Mouse (Mus musculus) neural tube, embryonic 14.5 days (tissue): ENCODE data around the gene Opcml. TPM values are rescaled to one million over a fixed set of nuclear protein-coding genes. Genes with fewer than 3 reads are reported as not detected.

ENCODE experiments used
- ATAC-seq: fragments of 200-750 bp; cut with Nextera tagmentation; 2 replicates; pipeline ENCODE4 v1.8.0; 2017; ENCODE audit warnings: low read depth, mild to moderate bottlenecking, moderate TSS enrichment, moderate library complexity
- H3K27ac ChIP-seq: fragments of 300-500 bp; sonication (generic); 2 replicates; pipeline ENCODE4 v1.5.1; 2014; ENCODE audit warnings: low read depth, mild to moderate bottlenecking, control low read depth, low read length, moderate library complexity, mixed read lengths
- H3K27me3 ChIP-seq: fragments of 300-500 bp; sonication (generic); 2 replicates; pipeline ENCODE4 v1.6.1; 2014; ENCODE audit warnings: low read length; ENCODE audit not compliant: control insufficient read depth, insufficient read depth
- H3K36me3 ChIP-seq: fragments of 300-500 bp; sonication (generic); 2 replicates; pipeline ENCODE4 v1.6.1; 2014; ENCODE audit warnings: low read length, mixed read lengths; ENCODE audit not compliant: control insufficient read depth, insufficient read depth
- H3K4me1 ChIP-seq: fragments of 300-500 bp; sonication (generic); 2 replicates; pipeline ENCODE4 v1.6.1; 2014; ENCODE audit warnings: low read length; ENCODE audit not compliant: control insufficient read depth, insufficient read depth
- H3K4me2 ChIP-seq: fragments of 300-500 bp; sonication (generic); 2 replicates; pipeline ENCODE4 v1.6.1; 2014; ENCODE audit warnings: mild to moderate bottlenecking, low read depth, low read length, control low read depth
- H3K4me3 ChIP-seq: fragments of 300-500 bp; sonication (generic); 2 replicates; pipeline ENCODE4 v1.5.1; 2014; ENCODE audit warnings: low read depth, low read length, control low read depth, mixed read lengths
- H3K9ac ChIP-seq: fragments of 300-500 bp; sonication (generic); replicated peaks from 2 replicates; pipeline ENCODE4 v1.6.1; 2014; ENCODE audit warnings: low read depth, mild to moderate bottlenecking, control low read depth, low read length, mixed read lengths
- H3K9me3 ChIP-seq: fragments of 300-500 bp; sonication (generic); 2 replicates; pipeline ENCODE4 v1.6.1; 2016; ENCODE audit warnings: low read length; ENCODE audit not compliant: control insufficient read depth
- WGBS: fragments of 180-500 bp; shearing (Covaris S2); extraction: QIAGEN DNeasy Blood & Tissue Kit; methylation state at CpG from one replicate; pipeline ENCODE4 v1.1.7; 2014; 5-methylcytosine and 5-hydroxymethylcytosine counted together
- polyA plus RNA-seq: library from polyadenylated mRNA; unstranded; fragments of >200 nt; fragmentation: Nextera tagmentation; extraction: Ambion mirVana; gene quantifications from 2 replicates; pipeline ENCODE4 v1.2.1, GENCODE M21; 2014

Gene Opcml
- 33.8 and 49.3 TPM in 2 replicates for polyA plus RNA-seq

GRCm38 (mm10) chr9:27790725-27791638 lies at the start of gene Opcml:
TSS of gene Opcml (plus strand) at chr9:27790775.
- Histone ChIP-seq H3K4me2 (peak within 1 kb of the TSS; percentile 68), H3K27ac (peak within 1 kb of the TSS; percentile 65), H3K36me3 (no peaks in the 10 kb centered on the region), H3K9ac (peak within 1 kb of the TSS; percentile 58), H3K4me3 (peak within 1 kb of the TSS; percentile 35), H3K27me3 (0 out of 2 replicates have a peak, but pooled peaks cover 4% of the 10 kb centered on the region), H3K4me1 (no peaks in the 10 kb centered on the region), H3K9me3 (no peaks in the 10 kb centered on the region)
- 3% methylated on average over 28 of the region's 28 CpGs for WGBS
- ATAC-seq = peak; percentile 92

GRCm38 (mm10) chr9:27758709-27759108 lies 31.9 kb upstream of the Opcml start:
- no peak for ATAC-seq
- H3K27me3 ChIP-seq = no peaks in the 10 kb centered on the region
- H3K4me1 ChIP-seq = no peaks in the 10 kb centered on the region
- H3K9me3 ChIP-seq = no peaks in the 10 kb centered on the region
- no peak overlapping the region for H3K4me3 ChIP-seq
- no peak overlapping the region for H3K4me2 ChIP-seq
- no peak overlapping the region for H3K27ac ChIP-seq
- H3K9ac ChIP-seq = no peak overlapping the region
- H3K36me3 ChIP-seq = no peaks in the 10 kb centered on the region
- WGBS = 89% methylated on average over 1 of the region's 1 CpGs

- H3K4me2 ChIP-seq = no peak overlapping the region
- H3K4me1 ChIP-seq = no peaks in the 10 kb centered on the region
- H3K4me3 ChIP-seq = no peak overlapping the region
- no peak for ATAC-seq
- H3K27ac ChIP-seq = no peak overlapping the region
- no peak overlapping the region for H3K9ac ChIP-seq
- WGBS = 96% methylated on average over 2 of the region's 2 CpGs
- H3K36me3 ChIP-seq = no peaks in the 10 kb centered on the region
- no peaks in the 10 kb centered on the region for H3K9me3 ChIP-seq
- no peaks in the 10 kb centered on the region for H3K27me3 ChIP-seq
These were observed 29.4 kb upstream of the Opcml start for GRCm38 (mm10) chr9:27761196-27761595.

DNA sequence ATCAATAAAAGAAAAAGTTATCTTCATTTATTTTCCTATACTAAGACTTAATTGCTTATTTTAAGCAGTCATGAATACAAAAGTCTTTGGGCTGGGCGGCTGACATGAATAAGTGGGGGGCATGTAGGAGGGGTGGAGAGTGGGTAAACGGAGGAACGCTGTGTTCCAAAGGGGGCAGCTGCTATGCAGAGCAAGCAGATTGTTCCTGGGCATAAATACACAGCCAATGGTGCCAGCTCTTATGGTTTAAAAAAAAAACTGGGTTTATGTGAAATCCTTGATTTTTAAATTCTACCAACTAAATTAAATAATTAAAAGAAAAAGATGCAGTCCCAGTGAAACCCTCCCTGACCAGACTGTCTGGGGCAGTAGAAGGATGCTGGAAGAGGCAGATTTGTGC lies 24.1 kb upstream of the Opcml start:
- no peaks in the 10 kb centered on the region for H3K4me1 ChIP-seq
- no peak overlapping the region for H3K4me2 ChIP-seq
- no peak overlapping the region for H3K4me3 ChIP-seq
- 66% methylated on average over 3 of the region's 3 CpGs for WGBS
- H3K27ac ChIP-seq = no peak overlapping the region
- no peaks in the 10 kb centered on the region for H3K9me3 ChIP-seq
- no peak overlapping the region for H3K9ac ChIP-seq
- ATAC-seq = no peak
- H3K36me3 ChIP-seq = no peaks in the 10 kb centered on the region
- H3K27me3 ChIP-seq = no peaks in the 10 kb centered on the region

GRCm38 (mm10) chr9:27767196-27767900 lies 23.2 kb upstream of the Opcml start:
- H3K9ac ChIP-seq = no peak overlapping the region
- no peak overlapping the region for H3K4me2 ChIP-seq
- H3K9me3 ChIP-seq = no peaks in the 10 kb centered on the region

GRCm38 (mm10) chr9:27768788-27769187 lies 21.8 kb upstream of the Opcml start:
- H3K36me3 ChIP-seq = no peaks in the 10 kb centered on the region
- H3K4me3 ChIP-seq = no peak overlapping the region
- H3K9ac ChIP-seq = no peak overlapping the region
- ATAC-seq = no peak
- no peaks in the 10 kb centered on the region for H3K9me3 ChIP-seq
- no peaks in the 10 kb centered on the region for H3K27me3 ChIP-seq
- no peak overlapping the region for H3K4me2 ChIP-seq
- H3K4me1 ChIP-seq = no peaks in the 10 kb centered on the region
- H3K27ac ChIP-seq = no peak overlapping the region

More at GRCm38 (mm10) chr9:27767196-27767900, 23.2 kb upstream of the Opcml start:
- no peaks in the 10 kb centered on the region for H3K4me1 ChIP-seq
- no peaks in the 10 kb centered on the region for H3K36me3 ChIP-seq
- no peak for ATAC-seq
- no peaks in the 10 kb centered on the region for H3K27me3 ChIP-seq
- WGBS = 85% methylated on average over 8 of the region's 8 CpGs
- H3K4me3 ChIP-seq = no peak overlapping the region
- H3K27ac ChIP-seq = no peak overlapping the region

- H3K27ac ChIP-seq = no peak overlapping the region
These were observed 9.1 kb upstream of the Opcml start for GRCm38 (mm10) chr9:27781291-27781993.

GRCm38 (mm10) chr9:27781994-27782337 lies 8.6 kb upstream of the Opcml start:
- no peak overlapping the region for H3K9ac ChIP-seq
- H3K27ac ChIP-seq = no peak overlapping the region
- H3K9me3 ChIP-seq = no peaks in the 10 kb centered on the region
- WGBS = 0% methylated on average over 1 of the region's 1 CpGs
- peak; percentile 51; the same call in 1 of the 2 replicates for ATAC-seq
- no peaks in the 10 kb centered on the region for H3K4me1 ChIP-seq
- H3K36me3 ChIP-seq = no peaks in the 10 kb centered on the region
- no peak overlapping the region for H3K4me3 ChIP-seq
- H3K27me3 ChIP-seq = peaks cover 4% of the 10 kb centered on the region; the same call in 1 of the 2 replicates
- no peak overlapping the region for H3K4me2 ChIP-seq

More at GRCm38 (mm10) chr9:27781291-27781993, 9.1 kb upstream of the Opcml start:
- H3K9me3 ChIP-seq = no peaks in the 10 kb centered on the region
- H3K36me3 ChIP-seq = no peaks in the 10 kb centered on the region
- peaks cover 4% of the 10 kb centered on the region; the same call in 1 of the 2 replicates for H3K27me3 ChIP-seq
- no peak overlapping the region for H3K4me3 ChIP-seq
- 57% methylated on average over 6 of the region's 6 CpGs for WGBS
- no peaks in the 10 kb centered on the region for H3K4me1 ChIP-seq
- no peak overlapping the region for H3K4me2 ChIP-seq
- ATAC-seq = peak; percentile 38; the same call in 1 of the 2 replicates
- no peak overlapping the region for H3K9ac ChIP-seq
